Mouse (Mus musculus) retina, embryonic 14.5 days (tissue): ENCODE data around the gene Tmem59l.
A peak's percentile ranks its signal among the peaks of the same experiment; 100 is the strongest.

Experiments
- DNase-seq: peaks from one replicate; pipeline ENCODE4 v3.0.0-alpha.2; 2015; ENCODE audit warnings: low spot score

Gene Tmem59l

GRCm38 (mm10) chr8:70507027-70507393, 19.9 kb upstream of the Tmem59l start:
- no peak for DNase-seq

- peak; percentile 94 for DNase-seq
These were observed 19.3 kb upstream of the Tmem59l start, which contains the start of gene Rex1bd for GRCm38 (mm10) chr8:70506328-70507026. Gene Rex1bd (minus strand): TSS chr8:70506752.

GRCm38 (mm10) chr8:70505698-70506327, 18.7 kb upstream of the Tmem59l start:
- DNase-seq, result no peak

GRCm38 (mm10) chr8:70504851-70505250, 17.7 kb upstream of the Tmem59l start:
- peak; percentile 88 for DNase-seq

DNA sequence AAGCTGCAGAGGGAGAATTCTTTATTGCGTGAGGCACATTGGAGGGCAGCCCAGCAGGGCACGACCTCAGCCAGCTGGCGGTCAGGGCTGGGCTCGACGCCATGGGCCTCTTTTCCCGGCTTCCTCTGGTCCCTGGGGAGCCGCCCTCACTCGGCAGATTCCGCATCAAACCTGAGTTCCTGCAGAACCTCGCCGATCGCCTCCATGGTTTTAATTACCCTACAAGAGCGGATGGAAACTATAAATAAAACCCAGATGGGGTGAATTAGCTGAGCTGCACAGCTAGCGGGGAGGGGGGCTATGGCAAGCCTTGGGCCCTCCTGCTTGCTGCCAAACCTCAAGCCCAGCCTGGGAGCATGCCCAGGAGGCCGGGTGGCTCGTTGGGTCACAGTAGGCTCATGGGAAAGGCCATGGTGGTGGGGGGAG, 17.1 kb upstream of the Tmem59l start:
- DNase-seq, result no peak

DNA sequence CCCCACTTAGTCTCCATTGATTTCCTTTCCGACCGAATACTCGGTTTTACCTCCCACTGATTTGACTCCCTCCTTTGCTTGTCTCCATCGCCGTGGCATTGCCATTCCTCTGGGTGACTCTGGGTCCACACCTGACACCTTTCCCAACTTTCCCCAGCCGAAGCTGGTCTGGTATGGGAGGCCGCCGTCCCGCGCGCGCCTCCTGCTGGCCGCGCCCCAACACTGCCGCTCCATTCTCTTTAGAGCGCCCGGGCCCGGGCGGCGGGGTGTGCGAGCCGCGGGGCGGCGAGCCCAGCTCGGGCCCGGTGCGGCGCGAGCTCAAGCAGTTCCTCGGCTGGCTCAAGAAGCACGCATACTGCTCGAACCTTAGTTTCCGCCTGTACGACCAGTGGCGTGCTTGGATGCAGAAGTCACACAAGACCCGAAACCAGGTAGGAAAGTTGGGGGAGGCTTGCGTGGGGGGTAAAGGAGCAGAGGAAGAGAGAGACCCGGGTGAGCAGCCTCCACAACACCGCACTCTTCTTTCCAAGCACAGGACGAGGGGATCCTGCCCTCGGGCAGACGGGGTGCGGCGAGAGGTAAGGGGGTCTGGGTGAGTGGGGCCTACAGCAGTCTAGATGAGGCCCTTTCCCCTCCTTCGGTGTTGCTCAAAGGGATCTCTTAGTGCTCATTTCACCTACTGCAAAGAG, 16.0 kb upstream of the Tmem59l start:
- peak; percentile 82 for DNase-seq

DNA sequence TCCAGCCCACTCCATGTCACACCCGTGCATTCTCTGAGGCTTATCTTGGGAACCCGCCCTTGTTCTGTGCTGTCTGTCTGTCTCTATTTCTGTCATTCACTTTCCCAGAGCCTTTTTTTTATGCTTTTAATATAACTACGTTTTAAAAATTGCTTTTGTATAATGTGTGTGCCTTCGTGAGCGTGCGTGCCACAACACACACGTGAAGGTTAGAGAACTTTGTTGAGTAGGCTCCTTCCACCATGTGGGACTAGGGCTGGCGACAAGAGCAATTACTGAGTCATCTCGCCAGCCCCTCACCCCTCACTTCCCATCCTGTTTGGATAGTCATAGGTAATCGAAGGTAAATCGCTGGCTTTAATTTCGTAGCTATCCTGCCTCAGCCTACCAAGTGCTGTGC, 15.4 kb upstream of the Tmem59l start:
- DNase-seq, result no peak

- no peak for DNase-seq
These were observed 14.8 kb upstream of the Tmem59l start for GRCm38 (mm10) chr8:70501820-70502529.

DNA sequence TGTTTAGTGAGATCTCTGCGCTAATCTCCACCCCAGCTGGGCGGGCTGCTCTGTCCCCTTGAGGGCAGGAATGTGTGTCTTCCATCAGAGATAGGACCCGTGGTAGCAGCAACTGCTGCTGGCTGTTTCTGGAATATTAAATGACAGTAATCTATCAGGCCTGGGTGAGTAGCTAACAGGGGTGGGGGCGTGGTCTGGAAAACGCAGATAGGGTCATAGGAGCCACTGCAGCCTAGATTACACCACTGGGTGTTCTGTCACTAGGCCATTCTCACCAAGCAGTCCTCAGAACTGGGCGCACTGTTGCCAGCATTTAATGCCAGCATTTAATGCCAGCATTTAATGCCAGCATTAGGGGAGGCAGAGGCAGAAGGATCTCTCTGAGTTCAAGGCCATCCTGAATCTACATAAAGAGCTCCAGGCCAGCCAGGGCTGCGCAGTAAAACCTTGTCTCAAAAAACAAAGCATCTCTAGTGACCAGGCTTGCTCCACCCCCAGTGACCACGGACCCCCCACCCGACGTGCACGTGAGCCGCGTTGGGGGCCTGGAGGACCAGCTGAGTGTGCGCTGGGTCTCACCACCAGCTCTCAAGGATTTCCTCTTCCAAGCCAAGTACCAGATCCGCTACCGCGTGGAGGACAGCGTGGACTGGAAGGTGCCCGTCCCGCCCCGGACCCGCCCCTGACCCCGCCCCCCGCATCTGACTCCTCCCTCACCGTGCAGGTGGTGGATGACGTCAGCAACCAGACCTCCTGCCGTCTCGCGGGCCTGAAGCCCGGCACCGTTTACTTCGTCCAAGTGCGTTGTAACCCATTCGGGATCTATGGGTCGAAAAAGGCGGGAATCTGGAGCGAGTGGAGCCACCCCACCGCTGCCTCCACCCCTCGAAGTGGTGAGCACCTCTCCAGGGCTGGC, 13.5 kb upstream of the Tmem59l start:
- no peak for DNase-seq

- DNase-seq, result no peak
These were observed 8.6 kb upstream of the Tmem59l start for GRCm38 (mm10) chr8:70495771-70496062.

- DNase-seq, result no peak
These were observed 8.0 kb upstream of the Tmem59l start for GRCm38 (mm10) chr8:70495001-70495770.

- no peak for DNase-seq
These were observed 7.3 kb upstream of the Tmem59l start for GRCm38 (mm10) chr8:70494416-70494945.

DNA sequence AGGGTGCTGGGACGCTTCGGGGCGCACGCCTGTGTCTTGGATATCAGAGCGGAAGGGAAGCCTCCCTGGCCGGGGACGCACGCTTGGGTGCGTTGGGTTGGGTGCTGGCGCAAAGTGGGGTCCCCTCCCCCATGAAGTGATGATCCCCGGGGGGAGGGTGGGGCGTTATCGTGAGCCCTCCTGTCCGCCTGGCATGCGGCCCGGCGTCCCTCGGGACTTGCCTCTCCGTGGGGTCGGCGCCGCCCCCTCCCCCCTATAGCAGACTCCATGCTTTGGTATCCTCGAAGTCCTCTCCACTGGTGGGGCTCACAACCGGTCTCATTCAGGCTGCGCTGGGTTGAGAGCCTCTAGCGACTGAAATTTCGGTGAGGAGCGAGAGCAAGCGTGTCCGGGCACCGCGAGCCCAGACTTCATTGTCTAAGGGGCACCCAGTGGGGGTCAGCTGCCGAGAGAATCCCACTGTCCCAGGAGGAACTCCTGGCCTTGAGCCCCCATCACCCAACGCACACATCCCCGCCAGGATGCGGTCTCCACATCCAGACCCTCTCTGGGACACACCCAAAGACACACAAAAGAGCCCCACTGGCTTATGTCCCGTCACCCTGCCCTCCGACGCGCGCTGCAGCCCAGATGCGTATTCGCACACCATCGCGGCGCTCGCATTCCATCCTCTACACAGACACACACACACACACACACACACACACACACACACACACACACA, 6.7 kb upstream of the Tmem59l start:
- no peak for DNase-seq

GRCm38 (mm10) chr8:70492664-70493640, 5.8 kb upstream of the Tmem59l start, which contains the start of gene Crlf1:
Gene Crlf1 (plus strand): TSS chr8:70493158.
- no peak for DNase-seq

DNA sequence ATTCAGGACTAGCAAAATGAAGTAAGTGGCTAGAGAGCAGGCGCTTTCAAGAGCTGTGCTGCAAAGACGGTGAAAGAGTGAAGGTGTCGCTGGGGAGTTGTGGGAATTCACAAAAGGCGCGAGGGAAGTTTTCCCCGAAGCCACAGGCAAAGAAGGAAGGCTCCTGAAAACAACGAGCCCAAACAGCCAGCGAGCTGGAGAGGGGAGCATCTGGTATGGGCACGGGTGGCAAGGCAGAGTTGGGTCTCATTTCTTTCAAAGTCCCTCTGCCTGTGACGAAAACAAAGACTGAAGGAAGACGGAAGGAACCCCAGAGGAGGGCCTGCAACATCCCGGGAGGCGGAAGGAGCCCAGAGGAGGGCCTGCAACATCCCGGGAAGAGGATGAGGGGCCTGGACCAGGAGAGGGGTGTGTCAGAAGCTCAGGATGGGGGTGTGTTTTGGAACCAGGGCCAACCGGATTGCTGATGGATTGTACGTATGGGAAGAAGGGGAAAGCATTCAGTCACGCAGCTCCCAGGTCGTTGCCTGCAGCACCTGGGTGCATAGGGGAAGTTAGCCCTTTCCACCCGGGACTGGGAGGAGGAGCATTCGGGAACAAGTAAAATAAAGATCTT, 3.8 kb upstream of the Tmem59l start:
- no peak for DNase-seq

DNA sequence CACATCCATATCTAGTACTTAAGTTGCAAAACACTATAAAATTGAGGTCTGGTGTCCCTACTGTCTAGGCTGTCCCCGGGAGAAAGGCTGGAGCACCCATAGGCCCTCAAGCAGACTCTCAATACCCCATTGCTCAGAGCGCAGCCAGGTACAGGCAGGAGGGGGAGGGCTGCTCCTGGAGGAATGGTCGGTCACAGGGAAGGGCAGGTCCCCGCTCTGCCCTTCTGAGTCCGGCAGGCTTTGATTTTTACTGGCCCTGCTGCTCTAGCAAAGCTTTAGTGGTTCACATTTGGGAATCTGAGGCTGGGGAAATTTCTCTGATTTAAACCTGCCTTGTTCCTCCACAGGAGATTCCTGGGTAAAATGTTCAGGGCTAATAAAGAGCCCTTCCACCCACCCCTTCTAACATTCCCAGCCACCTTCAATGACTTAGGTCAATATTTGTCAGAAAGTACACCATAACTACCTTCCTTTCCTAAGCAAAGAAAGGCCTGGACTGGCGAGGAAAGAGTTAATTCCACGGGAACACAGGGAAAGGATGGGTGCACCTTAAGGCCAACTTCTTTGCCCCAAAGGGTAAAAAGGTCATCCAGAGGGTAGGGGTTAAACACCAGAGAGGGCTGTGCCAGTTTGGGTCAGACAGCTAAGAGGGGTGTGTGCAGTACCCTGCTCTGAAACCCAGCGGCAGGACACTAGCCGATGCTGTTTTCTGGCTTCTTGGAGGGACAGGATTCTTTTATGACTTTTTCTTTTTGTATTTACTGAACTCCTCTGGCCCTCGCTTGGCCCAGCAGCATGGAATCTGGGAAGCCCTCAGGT, 3.1 kb upstream of the Tmem59l start:
- DNase-seq, result no peak

GRCm38 (mm10) chr8:70489576-70489975, 2.4 kb upstream of the Tmem59l start:
- no peak for DNase-seq
